Mouse (Mus musculus) left cerebral cortex, adult 9 months (tissue): Measurements from ENCODE around the gene Dync1li1.
"Not testable (repeated sequence)": the region's sequence is repeated elsewhere in the genome, so short reads cannot be mapped to it uniquely, and the experiment has no call there.

Experiments used
- DNase-seq, 2 experiments: peaks; one replicate each; pipeline ENCODE4 v3.0.0; 2022; ENCODE audit warnings: low spot score in 2 of 2

The Dync1li1 gene

GRCm38 (mm10) chr9:114673626-114674025, 15.0 kb upstream of the Dync1li1 start:
- DNase-seq, result no peak

DNA sequence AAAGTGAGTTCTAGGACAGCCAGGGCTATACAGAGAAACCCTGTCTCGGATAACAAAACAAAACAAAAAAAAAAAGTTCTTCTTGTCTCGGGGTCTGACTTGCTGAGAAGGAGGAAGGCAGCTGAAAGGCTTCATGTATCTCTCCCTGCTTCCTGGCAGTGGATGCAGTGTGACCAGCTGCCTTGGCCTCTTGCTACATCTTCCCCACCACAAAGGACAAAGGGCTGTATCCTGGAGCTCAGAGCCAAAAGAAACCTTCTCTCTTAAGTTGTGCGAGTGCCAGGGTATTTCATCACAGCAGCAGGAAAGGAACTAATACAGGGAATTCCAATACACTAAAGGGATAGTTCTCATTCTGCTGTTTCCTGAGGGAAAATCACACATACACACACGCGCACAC, 10.0 kb upstream of the Dync1li1 start:
- no peak for DNase-seq

- DNase-seq, result no peak
Measured at GRCm38 (mm10) chr9:114679944-114680343, 8.6 kb upstream of the Dync1li1 start.

- DNase-seq, result no peak
Measured at GRCm38 (mm10) chr9:114680531-114680930, 8.1 kb upstream of the Dync1li1 start.

DNA sequence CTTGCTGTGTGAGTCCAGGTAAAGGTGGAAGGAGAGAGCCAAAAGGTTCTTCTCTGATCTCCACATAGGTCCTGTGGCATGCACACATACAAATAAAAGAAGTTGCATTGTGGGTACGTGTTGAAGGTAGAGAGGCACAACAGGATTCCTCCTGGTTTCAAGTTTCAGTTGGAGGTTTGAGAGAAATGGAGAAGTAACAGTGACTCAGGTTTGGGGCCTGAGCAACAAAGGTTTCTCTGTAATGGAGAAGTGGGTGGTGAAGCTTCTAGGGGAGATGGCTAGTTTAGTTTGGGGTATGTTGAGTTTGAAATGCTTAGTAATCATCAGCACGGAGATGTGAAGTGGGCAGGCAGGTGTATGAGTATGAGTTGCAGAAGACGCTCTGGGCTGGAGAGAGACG, 6.4 kb upstream of the Dync1li1 start:
- no peak for DNase-seq

- DNase-seq, result no peak
Measured at GRCm38 (mm10) chr9:114686245-114686644, 2.3 kb upstream of the Dync1li1 start.

GRCm38 (mm10) chr9:114687639-114688038, 951 bp upstream of the Dync1li1 start:
- DNase-seq, result no peak

GRCm38 (mm10) chr9:114688953-114689407, 390 bp downstream of the Dync1li1 start:
- DNase-seq, result no peak

- no peak for DNase-seq
Measured at GRCm38 (mm10) chr9:114690119-114690601, 1.6 kb downstream of the Dync1li1 start.

- DNase-seq, result no peak
Measured at GRCm38 (mm10) chr9:114691112-114691511, 2.5 kb downstream of the Dync1li1 start.

- DNase-seq, result not testable (repeated sequence)
Measured at GRCm38 (mm10) chr9:114695662-114696061, 7.1 kb downstream of the Dync1li1 start.

GRCm38 (mm10) chr9:114697072-114697471, 8.5 kb downstream of the Dync1li1 start:
- no peak for DNase-seq

DNA sequence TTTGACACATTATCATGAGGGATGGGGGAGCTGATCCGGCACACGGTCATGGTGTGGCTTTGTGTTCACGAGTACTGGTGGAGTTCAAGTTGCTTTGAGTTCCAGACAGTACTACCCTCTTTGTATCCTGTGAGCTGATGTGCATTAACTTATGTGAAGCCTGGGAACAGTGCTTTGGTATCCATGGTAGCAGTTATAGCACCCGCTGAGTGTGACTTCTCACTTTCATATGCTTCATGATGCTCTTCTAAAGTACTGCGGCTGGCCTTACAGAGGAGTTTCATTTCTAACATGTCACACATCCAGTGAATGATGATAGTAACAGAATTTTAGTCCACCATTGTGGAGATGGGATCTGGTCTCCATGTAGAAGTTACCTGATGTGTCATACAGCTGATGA, 9.3 kb downstream of the Dync1li1 start:
- no peak for DNase-seq

DNA sequence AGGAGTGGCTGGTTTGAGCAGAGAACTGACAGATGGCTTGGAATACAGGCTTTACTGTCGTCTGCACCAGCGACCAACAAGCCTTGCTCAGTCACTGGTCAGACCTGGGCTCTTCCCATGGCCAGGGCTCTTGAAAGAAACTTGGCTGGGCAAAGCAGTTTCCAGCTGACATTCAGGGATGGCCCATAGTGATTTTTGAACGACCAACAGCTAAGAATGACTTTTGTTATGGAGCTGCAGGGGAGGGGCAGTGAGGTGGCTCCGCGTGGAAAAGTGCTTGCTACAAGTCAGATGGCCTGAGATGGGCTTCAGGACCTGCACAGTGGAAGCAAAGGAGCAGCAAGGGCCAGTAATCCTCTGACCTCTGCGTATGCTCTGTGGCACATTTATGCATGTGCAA, 10.7 kb downstream of the Dync1li1 start:
- no peak for DNase-seq

DNA sequence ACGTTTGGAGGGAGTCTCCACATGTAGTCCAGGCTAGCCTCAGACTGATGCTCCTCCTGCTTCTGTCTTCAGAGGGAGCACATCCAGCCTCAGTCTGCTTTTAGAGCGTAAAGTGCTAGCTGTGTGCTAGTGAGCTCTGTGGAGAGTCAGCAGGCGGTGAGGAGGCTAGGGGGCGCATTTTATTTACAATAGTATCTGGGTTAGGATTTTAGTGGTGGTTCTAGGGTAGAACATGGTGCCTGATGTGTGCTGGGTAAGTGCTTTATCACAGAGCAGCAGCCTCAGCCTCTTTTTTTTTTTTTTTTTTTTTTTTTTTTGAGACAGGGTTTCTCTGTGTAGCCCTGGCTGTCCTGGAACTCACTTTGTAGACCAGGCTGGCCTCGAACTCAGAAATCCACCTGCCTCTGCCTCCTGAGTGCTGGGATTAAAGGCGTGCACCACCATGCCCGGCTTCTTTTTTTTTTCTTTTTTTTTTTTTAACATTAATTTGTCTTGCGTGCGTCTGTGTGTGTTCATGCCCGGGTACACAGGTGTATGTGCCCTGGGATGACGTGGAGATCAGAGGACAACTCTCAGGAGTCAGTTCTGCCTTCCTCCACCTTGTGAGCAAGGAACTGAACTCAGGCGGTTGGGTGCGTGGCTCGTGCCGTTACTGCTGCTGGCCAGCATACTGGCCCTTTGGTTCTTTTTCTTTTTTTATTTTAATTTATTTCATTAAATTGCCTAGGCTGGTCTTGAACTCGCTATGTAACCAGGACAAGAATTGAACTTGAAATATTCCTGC, 11.5 kb downstream of the Dync1li1 start:
- no peak for DNase-seq

DNA sequence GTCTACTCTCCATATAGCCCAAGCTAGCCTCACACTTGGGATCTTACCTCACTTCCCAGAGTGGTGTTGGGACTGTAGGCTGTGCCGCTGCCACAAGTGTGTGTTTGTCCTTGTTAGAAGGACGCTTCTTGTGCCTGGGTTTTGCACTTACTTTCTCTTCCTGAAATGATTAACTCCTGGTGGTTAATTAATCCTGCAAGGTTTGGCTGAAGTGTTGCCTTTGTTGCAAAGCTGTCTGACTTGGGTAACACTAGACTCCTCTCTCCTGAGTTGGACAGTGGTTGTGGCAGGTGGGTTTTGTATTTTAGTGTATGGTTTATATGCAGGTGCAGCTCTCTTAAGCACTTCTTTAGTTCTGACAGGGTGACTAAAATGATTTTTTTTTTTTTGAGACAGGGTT, 12.4 kb downstream of the Dync1li1 start:
- no peak for DNase-seq

- no peak for DNase-seq
Measured at GRCm38 (mm10) chr9:114701921-114702320, 13.3 kb downstream of the Dync1li1 start.

GRCm38 (mm10) chr9:114707805-114708204, 19.2 kb downstream of the Dync1li1 start:
- no peak for DNase-seq

DNA sequence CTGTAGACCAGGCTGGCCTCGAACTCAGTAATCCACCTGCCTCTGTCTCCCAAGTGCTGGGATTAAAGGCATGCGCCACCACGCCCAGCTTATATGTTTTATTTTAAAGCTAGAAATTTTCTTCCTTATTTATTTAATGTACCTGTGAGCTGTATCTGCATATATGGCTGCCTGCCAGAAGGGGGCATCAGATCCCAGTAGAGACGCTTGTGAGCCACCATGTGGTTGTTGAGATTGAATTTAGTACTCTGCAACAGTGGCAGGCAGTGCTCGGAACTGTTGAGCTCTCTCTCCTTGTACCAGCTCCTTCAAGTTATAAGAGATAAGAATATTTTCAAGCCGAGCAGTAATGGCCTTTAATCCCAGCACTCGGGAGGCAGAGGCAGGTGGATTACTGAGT, 21.8 kb downstream of the Dync1li1 start:
- no peak for DNase-seq

- no peak for DNase-seq
Measured at GRCm38 (mm10) chr9:114713481-114713880, 24.9 kb downstream of the Dync1li1 start.

GRCm38 (mm10) chr9:114716677-114717331, 28.2 kb downstream of the Dync1li1 start:
- no peak for DNase-seq

DNA sequence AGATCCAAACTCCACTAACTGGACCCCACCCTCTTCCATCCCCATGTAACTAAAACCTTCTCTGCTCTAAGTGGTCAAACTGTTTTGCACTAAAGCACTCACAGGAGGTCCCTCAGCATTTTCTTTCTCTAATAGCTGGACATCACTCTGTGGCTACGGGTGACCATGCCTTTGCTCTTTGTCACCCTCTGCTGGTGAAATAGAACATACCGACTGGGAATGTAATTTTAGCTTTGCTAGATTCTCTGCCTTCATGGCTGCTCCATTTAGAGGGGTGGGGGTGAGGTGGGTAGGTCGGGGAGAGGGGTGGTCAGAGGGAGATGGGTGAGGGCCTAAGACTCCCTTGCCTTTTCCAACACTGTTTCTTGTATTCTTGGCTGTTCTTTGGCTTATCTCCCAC, 38.7 kb downstream of the Dync1li1 start:
- DNase-seq, result no peak

- not testable (repeated sequence) for DNase-seq
Measured at GRCm38 (mm10) chr9:114728432-114728831, 39.8 kb downstream of the Dync1li1 start.
